Mouse (Mus musculus) 3134 (cell line): Measurements from ENCODE around the gene Gm11127.
"Not testable (repeated sequence)": the region's sequence is repeated elsewhere in the genome, so short reads cannot be mapped to it uniquely, and the experiment has no call there.

Experiments
- DNase-seq: peaks from one replicate; pipeline ENCODE4 v3.0.0-alpha.2; 2011; ENCODE audit warnings: low spot score; ENCODE audit not compliant: insufficient read length; ENCODE audit errors: extremely low read depth

Gene Gm11127

GRCm38 (mm10) chr17:36032351-36032875 lies 25.8 kb downstream of the Gm11127 start, which contains the start of gene H2-T23:
Gene H2-T23, minus strand, starts transcription at chr17:36032855.
- DNase-seq, result peak; percentile 57

DNA sequence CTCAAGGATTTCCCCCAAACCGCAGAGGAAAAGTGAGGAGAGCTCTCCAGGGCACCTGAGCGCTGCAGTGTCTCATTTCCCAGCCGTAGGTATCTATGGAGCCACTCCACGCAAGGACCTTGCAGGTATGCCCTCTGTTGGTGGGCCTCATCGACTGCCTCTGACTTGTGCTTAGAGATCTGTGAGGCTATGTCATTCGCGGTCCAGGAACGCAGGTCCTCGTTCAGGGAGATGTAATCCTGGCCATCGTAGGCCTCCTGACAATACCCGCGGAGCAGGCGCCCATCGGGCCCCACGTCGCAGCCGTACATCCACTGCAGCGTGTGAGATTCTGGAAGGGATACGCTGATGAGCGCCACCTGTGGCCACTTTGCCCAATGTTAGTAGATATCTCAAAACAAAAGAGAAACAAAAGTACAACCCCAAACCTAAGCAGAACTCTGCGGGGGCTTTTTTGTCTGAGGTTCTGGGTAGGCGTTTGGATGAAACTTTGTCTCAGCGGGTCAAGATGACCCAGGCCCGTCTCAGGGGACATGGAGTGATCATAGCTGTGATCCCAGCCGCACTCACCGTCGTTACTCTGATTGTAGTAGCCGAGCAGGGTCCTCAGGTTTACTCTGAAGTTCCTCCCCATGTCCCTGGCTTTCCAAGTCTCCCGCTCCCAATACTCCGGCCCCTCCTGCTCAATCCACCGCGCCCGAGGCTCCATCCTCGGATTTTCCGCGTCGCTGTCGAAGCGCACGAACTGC lies 26.4 kb downstream of the Gm11127 start:
- peak; percentile 62 for DNase-seq

DNA sequence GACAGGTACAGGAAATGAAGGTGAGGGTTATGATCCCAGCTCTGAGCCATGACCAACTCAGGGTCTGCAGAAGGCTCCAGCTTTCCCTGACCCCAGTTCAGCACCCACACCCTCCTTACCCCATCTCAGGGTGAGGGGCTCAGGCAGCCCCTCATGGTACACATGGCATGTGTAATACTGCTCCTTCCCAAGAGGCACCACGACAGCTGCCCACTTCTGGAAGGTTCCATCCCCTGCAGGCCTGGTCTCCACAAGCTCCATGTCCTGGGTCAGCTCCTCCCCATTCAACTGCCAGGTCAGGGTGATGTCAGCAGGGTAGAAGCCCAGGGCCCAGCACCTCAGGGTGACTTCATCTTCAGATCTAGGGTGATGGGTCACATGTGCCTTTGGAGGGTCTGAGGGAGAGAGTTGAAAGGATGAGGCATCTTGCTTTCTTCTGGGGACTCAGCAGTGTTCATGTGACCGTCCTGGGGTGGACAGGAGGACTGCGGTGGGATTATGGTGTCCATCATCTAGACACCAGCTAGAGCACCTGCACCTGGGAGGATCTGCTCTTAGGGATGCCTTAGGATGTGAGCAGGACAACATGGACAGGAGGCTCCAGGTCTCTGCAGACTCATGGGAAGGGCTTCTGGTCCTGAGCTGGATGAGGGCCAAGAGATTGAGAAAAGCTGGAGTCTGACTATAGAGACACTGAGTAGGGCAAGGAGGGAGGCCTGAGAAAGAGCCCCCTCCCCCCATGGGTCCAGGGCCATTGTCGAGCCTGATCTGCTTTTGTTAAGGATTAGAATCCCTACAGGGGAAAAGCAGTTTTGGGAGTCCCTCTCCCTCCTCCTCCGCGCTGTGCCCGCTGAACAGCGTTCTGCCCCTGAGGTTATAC lies 27.2 kb downstream of the Gm11127 start:
- DNase-seq, result not testable (repeated sequence)

DNA sequence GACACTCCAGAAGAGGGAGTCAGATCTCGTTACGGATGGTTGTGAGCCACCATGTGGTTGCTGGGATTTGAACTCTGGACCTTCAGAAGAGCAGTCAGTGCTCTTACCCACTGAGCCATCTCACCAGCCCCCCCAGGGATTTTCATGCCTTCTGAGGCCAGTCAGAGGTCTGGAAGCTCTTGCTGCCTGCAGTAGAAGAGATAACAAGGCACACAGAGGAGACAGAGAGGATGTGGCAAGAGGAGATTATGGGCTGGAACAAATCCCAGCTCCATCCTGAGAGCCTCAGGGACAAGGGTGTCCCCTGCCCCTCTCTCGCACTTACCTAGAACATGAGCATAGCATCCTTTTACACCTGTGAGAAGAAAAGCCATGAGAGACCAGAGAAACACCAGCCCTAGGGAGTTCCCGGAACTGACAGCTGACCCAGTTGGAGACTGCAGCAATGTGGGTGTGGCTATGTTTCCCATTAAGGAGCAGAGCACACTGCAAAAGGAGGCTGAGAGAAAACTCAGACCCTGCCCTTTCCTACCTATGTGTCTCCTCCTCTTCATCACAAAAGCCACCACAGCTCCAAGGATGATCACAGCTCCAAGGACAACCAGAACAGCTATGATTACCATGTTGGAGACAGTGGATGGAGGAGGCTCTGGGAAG lies 28.0 kb downstream of the Gm11127 start:
- DNase-seq, result not testable (repeated sequence)

GRCm38 (mm10) chr17:36028879-36029619 lies 29.1 kb downstream of the Gm11127 start:
- DNase-seq, result no peak

GRCm38 (mm10) chr17:36027663-36028062 lies 30.5 kb downstream of the Gm11127 start:
- DNase-seq, result no peak

DNA sequence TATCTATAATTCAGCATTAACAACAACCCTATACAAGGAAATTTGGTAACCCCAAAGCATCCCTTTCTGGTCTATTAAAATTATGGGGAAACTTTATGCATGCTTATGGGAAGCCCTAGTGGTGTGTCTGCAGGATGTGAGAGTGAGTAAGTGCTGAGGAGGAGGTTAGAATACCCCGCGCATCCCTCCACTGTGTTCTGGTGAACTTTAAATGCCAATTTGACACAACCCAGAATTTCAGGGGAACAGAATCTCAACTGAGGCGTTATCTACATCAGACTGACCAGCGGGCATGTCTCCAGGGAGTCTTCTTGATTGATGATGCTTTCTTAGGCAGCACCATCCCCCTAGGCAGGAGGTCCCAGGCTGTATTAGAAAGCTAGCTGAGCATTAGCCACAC lies 32.3 kb downstream of the Gm11127 start:
- DNase-seq, result no peak

GRCm38 (mm10) chr17:36025197-36025596 lies 33.0 kb downstream of the Gm11127 start:
- DNase-seq, result no peak

DNA sequence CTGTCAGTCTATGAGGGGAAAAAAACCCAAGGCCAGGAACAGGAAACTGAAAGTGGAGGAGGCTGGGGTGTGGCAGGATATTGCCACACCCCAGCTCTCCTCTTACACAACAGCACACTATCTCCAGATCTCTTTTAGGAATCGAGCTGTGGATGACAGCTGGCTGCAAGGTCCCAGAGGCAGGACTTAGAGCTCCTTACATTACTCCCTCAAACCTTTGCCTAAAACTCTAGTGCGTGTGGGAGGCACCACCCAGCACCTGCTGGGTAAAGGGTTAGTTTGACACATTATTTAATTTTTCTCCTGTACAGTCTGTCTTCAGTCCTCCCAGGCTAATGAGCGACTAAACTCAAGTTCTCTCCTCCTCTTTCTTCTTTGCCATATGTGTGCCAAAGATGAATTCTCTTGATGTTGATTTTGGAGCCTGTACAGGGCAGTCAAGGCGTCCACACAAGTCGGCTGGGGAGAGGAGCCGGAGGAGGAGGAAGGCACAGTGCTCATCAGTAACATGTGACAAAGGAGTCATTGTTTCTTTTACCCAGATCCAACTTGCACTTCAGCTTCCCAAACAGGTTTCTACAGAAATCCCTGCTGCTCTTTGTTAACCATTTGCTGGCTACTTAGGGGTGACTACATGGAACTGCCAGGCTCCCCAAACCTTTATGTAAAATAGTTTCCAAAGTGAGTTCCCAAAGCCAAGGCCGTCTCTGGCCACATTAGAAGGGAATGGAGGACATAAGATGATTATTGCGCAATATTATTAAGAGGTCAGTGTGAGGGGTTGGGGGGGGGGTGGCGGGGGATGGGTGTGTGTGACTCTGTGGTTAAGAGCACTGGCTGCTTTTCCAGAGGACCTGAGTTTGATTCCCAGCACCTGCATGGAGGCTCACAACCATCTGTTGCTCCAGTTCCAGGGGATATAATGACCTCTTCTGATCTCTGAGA lies 34.2 kb downstream of the Gm11127 start:
- peak; percentile 82 for DNase-seq

DNA sequence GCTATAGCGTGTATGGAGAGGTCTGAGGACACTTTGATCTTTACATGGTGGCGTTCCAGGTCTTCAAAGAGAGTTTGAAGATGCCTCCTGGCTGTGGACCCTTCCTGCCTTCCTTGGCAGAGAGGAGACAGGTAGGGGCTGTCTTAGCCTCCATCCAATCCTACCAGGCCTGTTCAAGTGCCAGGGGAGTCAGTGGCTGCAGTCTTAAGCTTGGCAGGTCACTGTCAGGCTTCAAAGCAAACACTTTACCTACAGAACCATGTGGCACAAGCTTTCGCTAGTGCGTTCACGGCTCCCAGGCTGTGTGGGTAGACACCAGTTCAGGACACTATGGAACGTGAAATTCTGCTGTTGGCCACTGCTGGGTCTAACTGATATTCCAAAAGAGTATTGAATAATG lies 35.2 kb downstream of the Gm11127 start:
- no peak for DNase-seq

DNA sequence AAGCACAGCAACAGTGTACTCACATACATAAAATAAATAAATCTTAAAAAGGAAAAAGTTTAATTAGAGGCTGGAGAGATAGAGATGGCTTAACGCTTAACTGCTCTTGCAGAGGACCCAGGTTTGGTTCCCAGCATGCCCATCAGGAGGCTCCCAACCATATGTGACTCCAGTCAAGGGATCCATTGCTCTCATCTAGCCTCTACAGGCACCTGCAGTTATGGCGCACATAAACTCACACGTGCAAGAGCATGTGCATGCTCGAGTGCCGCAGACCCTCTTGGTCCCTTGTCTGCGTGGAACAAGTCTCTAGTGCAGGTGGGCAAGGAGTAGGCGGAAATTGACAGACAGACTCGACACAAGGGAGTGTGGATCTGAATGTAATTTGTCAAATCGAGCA lies 36.1 kb downstream of the Gm11127 start:
- DNase-seq, result no peak

- no peak for DNase-seq
Measured at GRCm38 (mm10) chr17:36021309-36021708, 36.9 kb downstream of the Gm11127 start.

DNA sequence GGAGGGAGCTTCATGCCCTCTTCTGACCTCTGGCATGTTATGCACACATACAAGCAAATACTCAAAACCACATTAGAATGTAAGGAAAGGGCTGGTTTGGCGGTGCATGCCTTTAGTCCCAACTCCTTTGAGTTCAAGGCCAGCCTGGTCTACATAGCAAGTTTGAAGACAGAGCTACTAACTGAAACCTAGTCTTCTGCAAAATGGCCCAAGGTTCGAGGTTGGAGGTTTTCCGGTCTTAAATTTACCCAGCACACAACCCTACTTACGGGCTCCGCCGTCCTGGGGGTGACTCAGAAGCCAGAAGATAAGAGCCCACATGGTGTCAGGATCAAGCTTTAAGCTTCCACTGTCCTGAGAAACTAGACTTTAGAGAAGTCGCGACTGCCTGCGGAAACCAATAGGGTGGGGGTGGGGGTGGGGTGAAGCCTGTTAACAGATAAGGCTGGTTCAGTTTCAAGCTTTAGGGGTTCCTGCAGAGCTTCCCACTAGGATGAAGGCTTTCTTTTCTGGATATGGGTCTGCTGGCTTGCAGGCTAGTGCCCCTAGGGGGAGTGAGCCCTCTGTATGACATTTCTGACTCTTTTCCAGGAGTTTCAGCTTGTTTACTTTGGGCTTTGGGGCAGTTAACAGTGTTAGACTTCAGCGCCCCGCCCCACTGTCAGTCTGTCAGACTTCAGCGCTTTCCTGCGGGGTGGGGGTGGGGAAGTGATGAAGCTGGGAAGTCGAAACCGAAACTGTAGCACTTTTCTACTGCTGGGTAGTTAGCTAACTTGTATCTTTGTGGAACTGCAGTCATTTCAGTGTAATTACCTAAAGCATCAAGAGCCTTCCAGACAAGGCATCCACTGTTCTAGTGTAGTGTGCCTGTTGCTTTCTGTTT lies 37.7 kb downstream of the Gm11127 start, which contains the start of gene H2-T24:
TSS of gene H2-T24 (minus strand) at position 370 of the 883 bp plus-strand sequence.
- DNase-seq, result peak; percentile 63

DNA sequence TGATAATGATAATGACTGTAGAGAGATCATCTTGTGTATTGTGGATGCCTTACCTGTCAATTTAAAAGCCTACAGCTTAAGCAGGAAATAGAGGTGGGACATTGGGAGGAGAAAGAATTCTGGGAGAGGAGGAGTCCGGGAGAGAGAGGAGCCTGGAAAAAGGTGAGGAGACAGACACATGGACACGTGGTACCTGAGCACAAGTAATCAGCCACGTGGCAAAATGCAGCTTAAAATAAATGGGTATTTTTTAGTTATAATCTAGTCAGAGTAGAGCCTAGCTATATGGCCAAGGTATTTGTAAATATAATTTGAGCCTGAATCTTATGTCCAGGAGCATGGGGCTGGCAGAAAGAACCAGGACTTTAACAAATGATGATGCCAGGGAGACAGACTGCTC lies 38.7 kb downstream of the Gm11127 start:
- DNase-seq, result no peak

DNA sequence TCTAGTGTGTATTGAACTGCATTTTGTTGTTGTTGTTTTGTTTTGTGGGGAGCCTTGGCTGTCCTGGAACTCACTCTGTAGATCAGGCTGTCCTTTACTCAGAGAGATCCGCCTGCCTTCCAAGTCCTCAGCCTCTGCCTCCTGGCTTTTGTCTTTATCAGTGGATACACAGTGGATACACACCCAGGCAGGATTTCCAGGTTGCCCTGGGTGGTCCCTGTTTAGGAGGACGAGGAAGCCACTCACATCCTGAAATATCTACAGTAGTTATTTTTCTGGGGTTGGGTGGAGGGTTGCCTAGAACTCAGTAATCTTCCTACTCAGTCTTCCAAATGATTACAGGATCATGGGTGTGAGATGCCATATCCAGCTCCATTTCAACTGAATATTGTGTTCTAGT lies 39.2 kb downstream of the Gm11127 start:
- DNase-seq, result no peak

- DNase-seq, result no peak
Measured at GRCm38 (mm10) chr17:36017046-36017445, 41.1 kb downstream of the Gm11127 start.

GRCm38 (mm10) chr17:36014977-36015376 lies 43.2 kb downstream of the Gm11127 start:
- DNase-seq, result no peak
